ENCODE assay signal across 17 mouse cellular contexts in genomic region chr17:85372076-85372475, GRCm38 (mm10).
DNase-seq lines count a peak whose midpoint lies in the region; ATAC-seq and TF ChIP-seq lines count a peak whose summit lies in the region.
"Had no signal": no experiment of that assay in that cellular context is flagged by ENCODE, and none has a peak within 500 bp of the region (broad histone marks: within the 10 kb centered on the region; RNA-seq: fewer than 3 reads in every experiment).

No protein-coding gene starts in this region.

- no peaks in the 10 kb centered on the region for H3K79me2 ChIP-seq in MEL (ENCODE audit: control insufficient read depth, insufficient read depth, low read length, poor library complexity)

- H3K36me3 ChIP-seq in kidney, postnatal 0 days (ENCODE audit: insufficient read depth, low read length), result no peaks in the 10 kb centered on the region
- peaks cover 0 to 3% of the 10 kb centered on the region in 2 experiments; a peak in 2 of 4 replicates for H3K36me3 ChIP-seq in MEL (ENCODE audit: control insufficient read depth in 1 of 2, insufficient read depth in 2 of 2, low read length in 2 of 2)
- no peaks in the 10 kb centered on the region for H3K36me3 ChIP-seq in embryonic facial prominence, embryonic 14.5 days (ENCODE audit: control insufficient read depth, insufficient read depth, low read length)
- H3K36me3 ChIP-seq: embryonic facial prominence, embryonic 15.5 days; midbrain, embryonic 10.5 days had no signal

- no peaks in the 10 kb centered on the region for H3K9me3 ChIP-seq in kidney, postnatal 0 days (replicated peaks; ENCODE audit: low read length)
- H3K9me3 ChIP-seq in MEL (replicated peaks; ENCODE audit: insufficient read depth, low read length), result no peaks in the 10 kb centered on the region
- H3K9me3 ChIP-seq in embryonic facial prominence, embryonic 14.5 days (ENCODE audit: control insufficient read depth, low read length), result no peaks in the 10 kb centered on the region
- H3K9me3 ChIP-seq: embryonic facial prominence, embryonic 15.5 days; midbrain, embryonic 10.5 days had no signal

- no peak overlapping the region for H3K4me2 ChIP-seq in kidney, postnatal 0 days (ENCODE audit: low read length)
- H3K4me2 ChIP-seq in embryonic facial prominence, embryonic 14.5 days (ENCODE audit: low read depth, low read length), result no peak overlapping the region
- H3K4me2 ChIP-seq: embryonic facial prominence, embryonic 15.5 days had no signal

- peak; percentile 59 for DNase-seq in kidney, postnatal 0 days (ENCODE audit: low spot score)
- no peak for DNase-seq in kidney, postnatal 14 days
- DNase-seq in ES-CJ7 (ENCODE audit: low read depth, low spot score), result peak; percentile 46
- peak; percentile 53 for DNase-seq in MEL (ENCODE audit: low read depth, low spot score)
- DNase-seq in embryonic facial prominence, embryonic 14.5 days (ENCODE audit: low spot score), result peak; percentile 82
- DNase-seq in spleen, adult 12 weeks (ENCODE audit: low spot score), result no peak
- DNase-seq in cerebellum, postnatal 14 days, result no peak
- DNase-seq: cerebellum, adult 9-10 months; gastrocnemius, postnatal 25 days; thymus, adult 18-20 months had no signal

- 61% methylated on average over 13 of the region's 13 CpGs for WGBS in kidney, postnatal 0 days
- WGBS in embryonic facial prominence, embryonic 14.5 days, result 55% methylated on average over 13 of the region's 13 CpGs

- H3K4me1 ChIP-seq in kidney, postnatal 0 days (replicated peaks; ENCODE audit: insufficient read depth, low read length), result no peaks in the 10 kb centered on the region
- H3K4me1 ChIP-seq in MEL (ENCODE audit: control insufficient read depth in 1 of 2, insufficient read depth in 2 of 2, low read length in 2 of 2), result peaks cover 0 to 12% of the 10 kb centered on the region in 2 experiments; a peak in 3 of 4 replicates
- peaks cover 24% of the 10 kb centered on the region for H3K4me1 ChIP-seq in embryonic facial prominence, embryonic 14.5 days (ENCODE audit: control insufficient read depth, insufficient read depth, low read length)

- TF ChIP-seq POLR2A in MEL (IDR thresholded peaks at IDR 0.05; ENCODE audit: control insufficient read depth in 1 of 2, insufficient read depth in 1 of 2, low read depth in 1 of 2, low read length in 2 of 2, poor library complexity in 1 of 2), result no peak

- no peak overlapping the region for H3K27ac ChIP-seq in kidney, postnatal 0 days
- H3K27ac ChIP-seq in MEL (ENCODE audit: control insufficient read depth, low read depth, low read length), result no peak overlapping the region
- no peak overlapping the region for H3K27ac ChIP-seq in embryonic facial prominence, embryonic 14.5 days (replicated peaks; ENCODE audit: low read depth, low read length)
- H3K27ac ChIP-seq: embryonic facial prominence, embryonic 15.5 days; layer of hippocampus, adult 2 months; liver, embryonic 14.5 days; midbrain, embryonic 10.5 days had no signal

- no peak for TF ChIP-seq CTCF in kidney, postnatal 0 days (IDR thresholded peaks at IDR 0.05; ENCODE audit: low read depth)
- no peak for TF ChIP-seq CTCF in MEL (IDR thresholded peaks at IDR 0.05 in 2 of 3, conservative IDR thresholded peaks at IDR 0.05 in 1 of 3; ENCODE audit: control insufficient read depth in 1 of 3, insufficient read depth in 1 of 3, low read depth in 2 of 3, low read length in 3 of 3, poor library complexity in 1 of 3, severe bottlenecking in 1 of 3)

- H3K4me3 ChIP-seq in kidney, postnatal 0 days (replicated peaks; ENCODE audit: low read depth, low read length), result no peak overlapping the region
- H3K4me3 ChIP-seq in MEL (ENCODE audit: control insufficient read depth in 1 of 2, insufficient read depth in 1 of 2, low read depth in 2 of 2, low read length in 2 of 2), result no peak overlapping the region
- no peak overlapping the region for H3K4me3 ChIP-seq in embryonic facial prominence, embryonic 14.5 days (ENCODE audit: low read depth, low read length)
- H3K4me3 ChIP-seq: embryonic facial prominence, embryonic 15.5 days; layer of hippocampus, adult 2 months; midbrain, embryonic 10.5 days had no signal

- ATAC-seq in kidney, postnatal 0 days (replicated peaks; ENCODE audit: low FRiP score, low read depth), result no peak
- ATAC-seq in embryonic facial prominence, embryonic 14.5 days (ENCODE audit: low read depth), result no peak
- ATAC-seq: forebrain, embryonic 14.5 days; intestine, embryonic 16.5 days had no signal

- H3K27me3 ChIP-seq in kidney, postnatal 0 days (ENCODE audit: insufficient read depth, low read length), result no peaks in the 10 kb centered on the region
- no peaks in the 10 kb centered on the region for H3K27me3 ChIP-seq in MEL (ENCODE audit: control insufficient read depth in 1 of 2, insufficient read depth in 2 of 2, low read length in 2 of 2)
- H3K27me3 ChIP-seq in embryonic facial prominence, embryonic 14.5 days (replicated peaks; ENCODE audit: control insufficient read depth, insufficient read depth, low read length), result 0 out of 2 replicates have a peak, but pooled peaks cover 3% of the 10 kb centered on the region
- H3K27me3 ChIP-seq: CH12.LX; embryonic facial prominence, embryonic 15.5 days had no signal

- no peak overlapping the region for H3K9ac ChIP-seq in kidney, postnatal 0 days (ENCODE audit: low read depth, low read length)
- H3K9ac ChIP-seq in MEL (ENCODE audit: control insufficient read depth, low read depth, low read length, poor library complexity, severe bottlenecking), result no peak overlapping the region
- H3K9ac ChIP-seq in embryonic facial prominence, embryonic 14.5 days (ENCODE audit: low read depth, low read length), result no peak overlapping the region
- H3K9ac ChIP-seq: embryonic facial prominence, embryonic 15.5 days; liver, embryonic 14.5 days had no signal

- no peak for TF ChIP-seq RAD21 in MEL (IDR thresholded peaks at IDR 0.05; ENCODE audit: low read depth, low read length)

- TF ChIP-seq EP300 in MEL (IDR thresholded peaks at IDR 0.05; ENCODE audit: low read depth in 1 of 2, low read length in 2 of 2), result no peak

TF ChIP-seq in MEL, 35 proteins besides CTCF, POLR2A, EP300 and RAD21:
- TF ChIP-seq SIN3A (IDR thresholded peaks at IDR 0.05; ENCODE audit: low read length) (peak; percentile 60), POLR2AphosphoS5 (IDR thresholded peaks at IDR 0.05; ENCODE audit: borderline replicate concordance, low read depth, low read length) (no peak), MXI1 (IDR thresholded peaks at IDR 0.05; ENCODE audit: low read depth, low read length) (peak; percentile 87)
TF ChIP-seq in MEL: peak in this region for 2.

Comparison
In these comparisons a context has a peak if more than half of its experiments do, and no peak if none do; other contexts are left out.
1. DNase-seq: peak in kidney, postnatal 0 days (single experiment), ES-CJ7 (single experiment), MEL (single experiment) and embryonic facial prominence, embryonic 14.5 days (single experiment); none in kidney, postnatal 14 days (single experiment), spleen, adult 12 weeks (single experiment) and cerebellum, postnatal 14 days (0 of 2).